Mouse (Mus musculus) lung, embryonic 14.5 days (tissue): ENCODE data around the gene Serpina3c. TPM values are rescaled to one million over a fixed set of nuclear protein-coding genes. Genes with fewer than 3 reads are reported as not detected.

Source experiments
- ATAC-seq: fragments of 200-750 bp; cut with Nextera tagmentation; 2 replicates; pipeline ENCODE4 v1.8.0; 2017; ENCODE audit warnings: mild to moderate bottlenecking, moderate TSS enrichment, moderate library complexity; ENCODE audit not compliant: insufficient read depth
- DNase-seq: peaks from one replicate; pipeline ENCODE4 v3.0.0-alpha.2; 2015
- H3K27ac ChIP-seq: fragments of 300-500 bp; sonication (generic); 2 replicates; pipeline ENCODE4 v1.5.1; 2014; ENCODE audit warnings: low read depth, mild to moderate bottlenecking, moderate library complexity
- H3K27me3 ChIP-seq: fragments of 300-500 bp; sonication (generic); 2 replicates; pipeline ENCODE4 v1.6.1; 2014; ENCODE audit warnings: low read length, control low read depth; ENCODE audit not compliant: insufficient read depth
- H3K36me3 ChIP-seq: fragments of 300-500 bp; sonication (generic); 2 replicates; pipeline ENCODE4 v1.6.1; 2014; ENCODE audit warnings: control low read depth; ENCODE audit not compliant: insufficient read depth
- H3K4me1 ChIP-seq: fragments of 300-500 bp; sonication (generic); 2 replicates; pipeline ENCODE4 v1.6.1; 2014; ENCODE audit warnings: antibody characterized with exemption, control low read depth; ENCODE audit not compliant: insufficient read depth
- H3K4me2 ChIP-seq: fragments of 300-500 bp; sonication (generic); 2 replicates; pipeline ENCODE4 v1.6.1; 2014; ENCODE audit warnings: mild to moderate bottlenecking
- H3K4me3 ChIP-seq: fragments of 300-500 bp; sonication (generic); 2 replicates; pipeline ENCODE4 v1.5.1; 2014; ENCODE audit warnings: low read depth, low read length
- H3K9ac ChIP-seq: fragments of 300-500 bp; sonication (generic); 2 replicates; pipeline ENCODE4 v1.6.1; 2014
- H3K9me3 ChIP-seq: fragments of 300-500 bp; sonication (generic); 2 replicates; pipeline ENCODE4 v1.6.1; 2016; ENCODE audit warnings: low read depth, low read length, control low read depth
- CTCF ChIP-seq: IDR thresholded peaks from 2 replicates; pipeline ENCODE4 v1.5.1; 2016; ENCODE audit warnings: antibody characterized with exemption, low read depth
- whole genome bisulfite sequencing: fragments of 180-500 bp; shearing (Covaris S2); extraction: QIAGEN DNeasy Blood & Tissue Kit; methylation state at CpG from one replicate; pipeline ENCODE4 v1.1.7; 2014; 5-methylcytosine and 5-hydroxymethylcytosine counted together
- polyA plus RNA-seq: library from polyadenylated mRNA; unstranded; fragments of >200 nt; fragmentation: Nextera tagmentation; extraction: Ambion mirVana; gene quantifications from 2 replicates; pipeline ENCODE4 v1.2.1, GENCODE M21; 2014

Gene Serpina3c
- polyA plus RNA-seq, 1 experiment from 2014 or later, result not detected

DNA sequence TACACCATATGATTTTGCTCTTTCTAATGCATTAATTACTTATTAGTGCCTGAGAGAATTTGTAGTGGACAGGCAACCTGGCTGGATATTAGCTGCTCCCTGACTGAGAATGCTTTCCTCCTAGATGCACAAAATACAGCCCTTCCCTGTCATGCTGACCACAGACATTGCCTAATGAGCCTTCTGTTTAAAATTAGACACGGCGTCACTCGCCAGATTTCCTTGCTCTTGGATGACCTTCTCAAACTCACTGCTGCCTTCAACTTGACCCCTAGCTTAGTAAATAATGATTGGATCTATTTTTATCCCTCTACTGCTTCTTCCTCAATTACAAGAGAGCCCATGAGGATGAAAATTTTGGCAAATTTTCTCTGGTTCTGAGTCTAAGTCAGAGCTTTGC is 21.1 kb upstream of the Serpina3c start:
- 61% methylated on average over 3 of the region's 3 CpGs for WGBS
- no peak overlapping the region for H3K27ac ChIP-seq
- H3K4me2 ChIP-seq, result no peak overlapping the region
- H3K9me3 ChIP-seq, result no peaks in the 10 kb centered on the region
- H3K36me3 ChIP-seq, result no peaks in the 10 kb centered on the region
- no peak overlapping the region for H3K4me3 ChIP-seq
- no peaks in the 10 kb centered on the region for H3K27me3 ChIP-seq
- H3K9ac ChIP-seq, result no peak overlapping the region
- DNase-seq, result peak; percentile 2
- H3K4me1 ChIP-seq, result no peaks in the 10 kb centered on the region
- TF ChIP-seq CTCF, result no peak
- no peak for ATAC-seq

DNA sequence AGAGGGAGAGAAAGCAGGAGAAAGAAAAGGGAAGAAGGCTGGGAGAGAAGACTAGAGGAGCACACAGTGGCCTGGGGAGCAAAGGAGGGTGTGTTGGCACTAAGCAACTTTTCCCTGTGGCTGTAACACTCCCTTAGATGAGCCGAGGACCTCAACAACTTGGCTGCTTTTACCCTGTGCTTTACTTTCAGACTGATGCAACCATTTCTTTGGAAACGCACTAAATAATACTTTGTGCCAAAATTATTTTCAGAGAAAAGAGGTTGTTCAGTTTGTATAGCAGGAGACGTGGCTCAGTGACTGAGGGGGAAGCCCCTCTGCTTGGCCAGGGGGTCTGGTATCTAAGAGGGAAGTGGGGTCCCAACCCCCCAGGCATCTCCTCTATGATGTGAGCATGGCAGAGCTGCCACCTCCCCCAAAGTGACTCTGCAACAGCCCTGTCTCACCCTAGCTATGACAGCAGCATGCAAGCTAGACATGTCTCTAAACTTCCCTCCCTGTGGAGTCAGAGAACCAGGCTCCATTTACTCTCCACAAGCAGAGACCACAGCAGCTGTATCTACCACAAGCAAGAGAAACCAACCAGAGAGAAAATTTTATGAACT is 527 bp downstream of the Serpina3c start:
- WGBS, result 62% methylated on average over 3 of the region's 3 CpGs
- Histone ChIP-seq H3K4me2 (no peak overlapping the region), H3K9ac (no peak overlapping the region), H3K9me3 (no peaks in the 10 kb centered on the region), H3K27me3 (no peaks in the 10 kb centered on the region), H3K4me1 (no peaks in the 10 kb centered on the region), H3K4me3 (no peak overlapping the region), H3K36me3 (no peaks in the 10 kb centered on the region), H3K27ac (no peak overlapping the region)
- DNase-seq, result no peak
- ATAC-seq, result no peak
- TF ChIP-seq CTCF, result no peak

GRCm38 (mm10) chr12:104151989-104152388 is 1.7 kb downstream of the Serpina3c start:
- no peaks in the 10 kb centered on the region for H3K27me3 ChIP-seq
- H3K27ac ChIP-seq, result no peak overlapping the region
- H3K4me3 ChIP-seq, result no peak overlapping the region
- H3K36me3 ChIP-seq, result no peaks in the 10 kb centered on the region
- DNase-seq, result no peak
- ATAC-seq, result no peak
- no peak for TF ChIP-seq CTCF
- 57% methylated on average over 2 of the region's 2 CpGs for WGBS
- H3K9me3 ChIP-seq, result no peaks in the 10 kb centered on the region
- no peak overlapping the region for H3K9ac ChIP-seq
- no peaks in the 10 kb centered on the region for H3K4me1 ChIP-seq
- H3K4me2 ChIP-seq, result no peak overlapping the region

- Histone ChIP-seq H3K4me2 (no peak overlapping the region), H3K9ac (no peak overlapping the region), H3K36me3 (no peaks in the 10 kb centered on the region), H3K4me1 (no peaks in the 10 kb centered on the region), H3K27me3 (no peaks in the 10 kb centered on the region), H3K27ac (no peak overlapping the region), H3K9me3 (no peaks in the 10 kb centered on the region), H3K4me3 (no peak overlapping the region)
- DNase-seq (no peak), ATAC-seq (no peak)
- 75% methylated on average over 2 of the region's 2 CpGs for WGBS
- no peak for TF ChIP-seq CTCF
Measured at GRCm38 (mm10) chr12:104145571-104145970, 8.1 kb downstream of the Serpina3c start.

DNA sequence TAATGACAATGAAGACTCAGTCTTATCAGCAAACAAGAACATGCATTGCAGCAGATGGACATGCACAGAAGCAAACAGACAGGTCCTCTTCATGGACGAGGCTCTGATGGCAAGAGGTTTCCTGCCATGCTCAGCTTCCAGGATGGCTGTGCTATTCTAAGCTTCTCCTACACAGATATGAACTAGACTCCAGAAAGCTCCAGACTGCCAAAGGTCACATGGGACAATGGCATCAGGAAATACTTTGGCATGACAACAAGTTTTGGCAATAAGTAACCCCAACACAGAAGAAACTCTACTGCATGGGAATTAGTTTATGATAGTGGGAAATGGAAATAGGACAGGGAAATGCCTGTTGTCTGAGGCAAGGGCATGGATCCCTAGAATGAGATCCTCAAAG is 10.4 kb downstream of the Serpina3c start:
- H3K4me2 ChIP-seq, result no peak overlapping the region
- DNase-seq, result no peak
- H3K27me3 ChIP-seq, result no peaks in the 10 kb centered on the region
- no peak overlapping the region for H3K9ac ChIP-seq
- no peaks in the 10 kb centered on the region for H3K9me3 ChIP-seq
- no peak overlapping the region for H3K27ac ChIP-seq
- TF ChIP-seq CTCF, result no peak
- no peak for ATAC-seq
- H3K4me1 ChIP-seq, result no peaks in the 10 kb centered on the region
- H3K4me3 ChIP-seq, result no peak overlapping the region
- no peaks in the 10 kb centered on the region for H3K36me3 ChIP-seq
- 68% methylated on average over 1 of the region's 1 CpGs for WGBS

DNA sequence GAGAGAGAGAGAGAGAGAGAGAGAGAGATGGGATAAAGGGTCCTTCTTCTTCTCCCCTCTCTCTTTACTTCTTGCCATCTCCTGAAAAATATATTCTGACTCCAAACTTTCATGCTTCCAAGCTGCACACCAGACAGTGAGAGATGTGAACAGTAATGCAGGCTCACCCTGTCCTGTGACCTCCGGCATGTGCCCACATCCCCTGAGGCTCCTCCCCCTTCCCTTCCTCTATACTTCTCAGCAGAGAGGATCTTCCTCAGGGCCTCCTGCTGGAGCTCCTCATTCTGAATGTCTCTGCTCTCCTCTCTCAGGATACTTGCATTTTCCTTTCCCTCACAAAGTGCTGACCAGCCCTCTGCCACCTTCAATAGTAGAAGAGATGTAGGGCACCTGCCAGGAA is 11.2 kb downstream of the Serpina3c start:
- H3K9ac ChIP-seq, result no peak overlapping the region
- H3K36me3 ChIP-seq, result no peaks in the 10 kb centered on the region
- WGBS, result 53% methylated on average over 1 of the region's 1 CpGs

DNA sequence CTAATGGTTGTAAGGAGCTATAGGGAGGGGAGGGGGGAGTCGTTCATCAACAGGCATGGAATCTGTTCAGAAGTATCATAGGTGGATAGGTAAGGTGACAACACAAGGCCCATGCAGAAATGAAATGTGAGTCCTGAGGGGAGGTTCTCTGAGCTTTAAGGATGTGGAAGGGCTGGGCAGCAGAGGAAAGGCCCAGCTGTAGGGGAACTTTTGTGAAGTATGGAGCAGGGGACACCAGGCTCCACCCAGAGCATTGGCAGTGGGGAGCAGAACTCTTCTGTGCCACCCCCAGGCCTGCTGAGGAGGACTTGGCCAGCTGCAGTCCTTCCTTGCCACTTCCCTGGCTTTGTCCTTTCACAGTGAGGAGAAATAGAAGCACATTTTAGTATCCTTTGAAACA is 12.2 kb downstream of the Serpina3c start:
- no peak for DNase-seq
- H3K36me3 ChIP-seq, result no peaks in the 10 kb centered on the region
- no peak overlapping the region for H3K4me2 ChIP-seq
- H3K4me1 ChIP-seq, result no peaks in the 10 kb centered on the region
- H3K27me3 ChIP-seq, result no peaks in the 10 kb centered on the region
- no peaks in the 10 kb centered on the region for H3K9me3 ChIP-seq
- ATAC-seq, result no peak
- no peak overlapping the region for H3K9ac ChIP-seq
- H3K4me3 ChIP-seq, result no peak overlapping the region
- 67% methylated on average over 1 of the region's 1 CpGs for WGBS
- no peak overlapping the region for H3K27ac ChIP-seq
- TF ChIP-seq CTCF, result no peak

More for the DNA sequence above, 11.2 kb downstream of the Serpina3c start:
- DNase-seq (no peak), ATAC-seq (no peak)
- no peaks in the 10 kb centered on the region for H3K4me1 ChIP-seq
- no peak for TF ChIP-seq CTCF
- H3K4me3 ChIP-seq, result no peak overlapping the region
- H3K9me3 ChIP-seq, result no peaks in the 10 kb centered on the region
- no peaks in the 10 kb centered on the region for H3K27me3 ChIP-seq
- H3K27ac ChIP-seq, result no peak overlapping the region
- H3K4me2 ChIP-seq, result no peak overlapping the region
